Mouse (Mus musculus) embryonic fibroblast, embryonic 13.5 days (primary cell): Measurements from ENCODE around the gene Ttll11.

Source experiments
- CTCF ChIP-seq: IDR thresholded peaks from 2 replicates; pipeline ENCODE4 v1.5.1; 2011; ENCODE audit warnings: mild to moderate bottlenecking, control low read depth, low read length, moderate library complexity, borderline replicate concordance; ENCODE audit not compliant: insufficient read depth
- POLR2A ChIP-seq: IDR thresholded peaks from 2 replicates; pipeline ENCODE4 v1.6.1; 2011; ENCODE audit warnings: low read depth, mild to moderate bottlenecking, control low read depth, low read length, moderate library complexity

DNA sequence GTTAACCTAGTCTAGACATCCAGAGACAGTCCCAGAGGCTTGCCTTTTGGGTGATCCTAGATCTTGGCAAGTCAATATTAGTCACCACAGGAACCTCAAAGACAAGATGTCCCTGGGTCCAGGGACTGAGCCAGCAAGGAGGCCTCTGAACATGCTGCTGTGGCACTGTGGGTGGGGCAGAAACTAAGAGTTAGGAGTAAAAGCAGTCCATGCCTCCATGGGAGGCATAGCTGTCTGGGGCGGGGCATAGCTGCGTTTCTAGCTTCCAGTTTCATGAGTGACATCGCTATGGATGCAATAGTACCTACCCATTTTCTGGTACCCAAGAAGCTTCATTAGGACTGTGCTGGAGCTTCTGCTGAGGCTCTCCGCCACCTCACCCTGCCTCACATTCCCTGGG is 99.8 kb downstream of the Ttll11 start:
- no peak for TF ChIP-seq CTCF
- TF ChIP-seq POLR2A = no peak
